Mouse (Mus musculus) adrenal gland, adult (tissue): ENCODE measurements around the gene Ttc1.
A peak's percentile ranks its signal among the peaks of the same experiment; 100 is the strongest.

Experiments
- DNase-seq, 2 experiments: peaks; one replicate each; pipeline ENCODE4 v3.0.0; 2022 to 2023; ENCODE audit warnings: low spot score in 1 of 2; ENCODE audit not compliant: inconsistent age in 2 of 2

The Ttc1 gene

GRCm38 (mm10) chr11:43705751-43706150, 42.1 kb downstream of the Ttc1 start:
- no peak for DNase-seq

GRCm38 (mm10) chr11:43703552-43703951, 44.3 kb downstream of the Ttc1 start:
- DNase-seq, result peak; percentile 48 to 62

GRCm38 (mm10) chr11:43700291-43700690, 47.5 kb downstream of the Ttc1 start:
- no peak for DNase-seq

- DNase-seq, result no peak
These were observed 49.2 kb downstream of the Ttc1 start for GRCm38 (mm10) chr11:43698621-43699020.

- DNase-seq, result no peak
These were observed 51.2 kb downstream of the Ttc1 start for GRCm38 (mm10) chr11:43696623-43697022.

- no peak for DNase-seq
These were observed 59.0 kb downstream of the Ttc1 start for GRCm38 (mm10) chr11:43688850-43689249.

- peak; percentile 77 to 90 for DNase-seq
These were observed 65.2 kb downstream of the Ttc1 start for GRCm38 (mm10) chr11:43682415-43683217.

- peak; percentile 99 to 100 for DNase-seq
These were observed 66.1 kb downstream of the Ttc1 start, which contains the start of gene Pwwp2a for GRCm38 (mm10) chr11:43681472-43682414. Pwwp2a (plus strand) TSS chr11:43681998.
